Mouse (Mus musculus) colon, adult 2 months (tissue): ENCODE measurements around the gene Aox3. TPM values are rescaled to one million over a fixed set of nuclear protein-coding genes. Genes with fewer than 3 reads are reported as not detected.

Experiments used
- polyA plus RNA-seq: library from polyadenylated mRNA; depleted of rRNA; stranded (reverse); fragments of >200 nt; gene quantifications from 2 replicates; pipeline ENCODE4 v1.2.3, GENCODE M21; 2012; rRNA removed

The Aox3 gene
- polyA plus RNA-seq = 0.05 and 0.07 TPM in 2 replicates

DNA sequence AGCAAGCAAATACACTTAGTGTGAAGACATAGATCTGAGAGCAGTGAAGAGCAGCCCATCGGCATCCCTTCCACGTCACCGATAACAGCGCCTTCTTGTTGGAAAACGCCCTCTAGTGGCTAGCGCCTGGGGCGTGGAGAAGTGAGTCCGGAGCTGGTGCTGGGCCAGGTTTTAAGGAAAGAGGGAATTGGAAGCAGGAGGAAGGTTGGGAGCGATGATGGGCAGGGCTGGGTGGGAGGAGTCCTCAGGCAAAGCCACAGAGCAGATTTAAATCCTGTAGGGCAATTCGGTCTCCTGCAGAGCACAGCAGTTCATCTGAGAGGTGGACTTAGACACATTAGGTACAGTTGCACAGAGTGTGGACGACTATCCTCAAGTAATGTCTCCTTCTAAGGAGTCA is at the start of gene Aox3:
Gene Aox3, plus strand, starts transcription at position 251 of the 400 bp plus-strand sequence.

DNA sequence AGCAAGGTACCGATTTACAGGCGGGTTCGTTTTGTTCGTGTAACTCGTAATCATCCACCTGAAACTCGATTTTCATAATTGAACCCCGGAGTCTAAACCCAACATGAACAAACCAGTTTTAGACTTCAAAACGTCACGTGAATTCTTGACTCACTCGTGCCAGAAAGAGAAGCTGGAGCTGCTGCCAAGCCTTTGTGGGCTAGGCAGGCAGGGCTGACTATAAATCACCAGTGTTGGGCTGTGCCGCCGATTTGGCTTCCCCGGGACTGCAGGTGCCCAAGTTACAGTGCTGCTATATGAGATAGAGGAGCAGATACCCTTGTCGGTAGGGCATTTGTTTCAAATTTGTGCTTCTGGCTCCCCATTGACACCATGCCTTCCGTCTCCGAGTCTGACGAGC is 97.3 kb downstream of the Aox3 start, which contains the start of gene Aox4:
Gene Aox4, plus strand, starts transcription at position 195 of the 400 bp plus-strand sequence.

Other genes with a start within 250 kb of the Aox3 start
- 0.52 and 0.62 TPM in 2 replicates for gene Sgo2a, start 117.2 kb upstream of the Aox3 start, polyA plus RNA-seq
- gene Kctd18, start 94.2 kb upstream of the Aox3 start, polyA plus RNA-seq = 3.3 and 4.2 TPM in 2 replicates
- 0.97 and 1.2 TPM in 2 replicates for gene Aox1, start 83.2 kb upstream of the Aox3 start, polyA plus RNA-seq
- not detected in 2 replicates for gene Aox4, start 97.3 kb downstream of the Aox3 start, polyA plus RNA-seq
- gene Aox2, start 165.2 kb downstream of the Aox3 start, polyA plus RNA-seq = 0.03 TPM in 1 of 2 replicates, not detected in the other